Mouse (Mus musculus) gastrocnemius, postnatal 14 days (tissue): ENCODE measurements around the gene Lhx1. TPM values are rescaled to one million over a fixed set of nuclear protein-coding genes. Genes with fewer than 3 reads are reported as not detected.

Experiments
- DNase-seq: peaks from one replicate; pipeline ENCODE4 v3.0.0; 2021; ENCODE audit warnings: mixed read lengths
- intact Hi-C: fragments of 180-260 bp; cut with DNase I; formaldehyde crosslinking; loops from one replicate; pipeline ENCODE4 v1.15.1; 2025; ENCODE audit warnings: low total_unique reads
- total RNA-seq, 2 experiments: library from RNA; stranded (reverse); gene quantifications; 2 replicates each; pipeline ENCODE4 v1.2.3; 2021

The Lhx1 gene
- total RNA-seq, 2 experiments from 2014 or later: not detected

- no peak for DNase-seq
- intact Hi-C loops: no loop called here
These were observed 3.9 kb upstream of the Lhx1 start for GRCm38 (mm10) chr11:84529143-84529755.

GRCm38 (mm10) chr11:84526976-84527860 lies 1.9 kb upstream of the Lhx1 start:
- DNase-seq: no peak
- intact Hi-C loops: no loop called here

DNA sequence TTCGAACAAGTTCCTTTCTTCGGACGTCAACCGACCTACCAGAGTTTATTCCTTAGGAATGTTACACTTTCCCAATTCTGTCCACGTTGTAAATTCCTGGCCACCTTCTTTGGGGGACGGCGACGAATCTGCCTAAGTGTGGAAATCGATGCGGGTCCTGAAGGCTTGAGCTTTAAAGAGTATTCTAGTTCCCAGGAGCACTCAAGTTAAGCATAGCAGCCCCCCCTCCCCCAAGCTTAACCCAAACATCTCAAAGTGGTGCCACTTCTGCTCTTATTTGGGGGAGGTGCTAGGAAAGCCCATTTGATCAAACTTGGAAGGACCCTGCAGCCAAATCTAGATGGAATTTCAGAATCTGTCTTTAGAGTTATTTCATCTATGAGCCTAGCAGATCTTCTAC lies 1.1 kb upstream of the Lhx1 start:
- no peak for DNase-seq
- intact Hi-C loops: no loop called here

- intact Hi-C loops: no loop called here
- no peak for DNase-seq
These were observed 644 bp downstream of the Lhx1 start for GRCm38 (mm10) chr11:84524511-84525270.

- intact Hi-C loops: no loop called here
- DNase-seq: no peak
These were observed 1.4 kb downstream of the Lhx1 start for GRCm38 (mm10) chr11:84523841-84524510.

DNA sequence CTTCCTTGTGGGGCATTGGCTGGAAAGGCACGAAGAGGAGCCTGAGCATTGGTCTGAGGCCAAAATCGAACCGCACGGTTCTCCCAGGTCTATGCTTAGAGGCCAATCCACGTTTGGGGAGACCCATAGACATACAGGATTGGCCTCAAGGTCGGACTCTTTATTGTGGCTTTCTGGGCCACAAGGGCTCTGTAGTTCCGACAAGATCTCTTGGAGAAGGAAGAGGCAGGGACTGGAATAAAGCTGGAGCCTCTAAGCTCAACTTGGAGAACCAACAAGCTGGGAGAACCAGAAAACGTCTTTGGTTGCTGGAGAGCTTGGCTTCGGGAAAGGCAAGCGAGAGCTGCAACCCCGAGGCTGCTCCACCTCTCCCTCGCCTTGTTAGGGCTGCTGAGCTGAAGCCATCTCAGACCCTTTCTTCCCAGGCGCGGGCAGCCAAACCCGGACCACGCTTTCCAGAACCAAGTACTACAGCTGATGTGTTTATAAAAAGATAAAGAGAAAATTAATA lies 2.0 kb downstream of the Lhx1 start:
- DNase-seq: no peak
- intact Hi-C loops: no loop called here

DNA sequence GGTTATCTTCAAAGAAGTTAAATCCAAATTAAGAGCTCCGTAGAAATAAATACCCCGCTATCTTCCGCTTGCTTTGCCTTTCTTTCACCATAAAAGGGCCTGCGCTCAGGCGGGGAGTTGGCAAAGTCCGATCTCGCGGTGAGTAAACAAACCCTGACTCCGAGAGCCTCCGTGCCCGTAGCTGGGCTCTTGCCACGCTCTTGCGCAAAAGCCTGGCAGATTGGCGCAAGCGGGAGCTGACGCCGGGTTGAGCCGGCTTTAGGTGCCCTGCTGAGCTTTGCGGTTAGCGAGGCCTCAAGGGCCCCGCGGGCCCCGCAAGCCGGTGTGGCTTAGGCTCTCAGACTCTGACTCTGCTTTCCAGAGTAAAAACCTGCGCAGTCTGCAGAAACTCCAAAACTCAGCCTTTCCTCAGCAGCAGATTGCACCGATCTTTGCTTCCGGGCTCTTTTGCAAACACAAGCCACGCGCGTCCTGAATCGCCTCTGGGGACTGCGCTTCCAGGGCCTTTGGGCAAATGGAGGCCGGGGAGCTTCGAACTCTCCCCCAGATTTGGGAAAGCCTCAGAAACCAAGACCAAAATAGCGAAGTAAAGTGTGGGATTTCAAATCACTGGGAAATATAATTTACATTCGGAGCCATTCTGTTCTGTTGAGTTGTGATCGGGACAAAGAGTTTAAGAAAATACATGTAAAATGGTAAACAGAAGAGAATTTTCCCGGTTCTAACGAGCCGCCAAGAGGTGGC lies 2.6 kb downstream of the Lhx1 start:
- DNase-seq: peak; percentile 63
- intact Hi-C loops: no loop called here

GRCm38 (mm10) chr11:84521751-84522299 lies 3.5 kb downstream of the Lhx1 start:
- intact Hi-C loops: no loop called here
- DNase-seq: no peak

GRCm38 (mm10) chr11:84521071-84521390 lies 4.3 kb downstream of the Lhx1 start:
- no peak for DNase-seq
- intact Hi-C loops: no loop called here

DNA sequence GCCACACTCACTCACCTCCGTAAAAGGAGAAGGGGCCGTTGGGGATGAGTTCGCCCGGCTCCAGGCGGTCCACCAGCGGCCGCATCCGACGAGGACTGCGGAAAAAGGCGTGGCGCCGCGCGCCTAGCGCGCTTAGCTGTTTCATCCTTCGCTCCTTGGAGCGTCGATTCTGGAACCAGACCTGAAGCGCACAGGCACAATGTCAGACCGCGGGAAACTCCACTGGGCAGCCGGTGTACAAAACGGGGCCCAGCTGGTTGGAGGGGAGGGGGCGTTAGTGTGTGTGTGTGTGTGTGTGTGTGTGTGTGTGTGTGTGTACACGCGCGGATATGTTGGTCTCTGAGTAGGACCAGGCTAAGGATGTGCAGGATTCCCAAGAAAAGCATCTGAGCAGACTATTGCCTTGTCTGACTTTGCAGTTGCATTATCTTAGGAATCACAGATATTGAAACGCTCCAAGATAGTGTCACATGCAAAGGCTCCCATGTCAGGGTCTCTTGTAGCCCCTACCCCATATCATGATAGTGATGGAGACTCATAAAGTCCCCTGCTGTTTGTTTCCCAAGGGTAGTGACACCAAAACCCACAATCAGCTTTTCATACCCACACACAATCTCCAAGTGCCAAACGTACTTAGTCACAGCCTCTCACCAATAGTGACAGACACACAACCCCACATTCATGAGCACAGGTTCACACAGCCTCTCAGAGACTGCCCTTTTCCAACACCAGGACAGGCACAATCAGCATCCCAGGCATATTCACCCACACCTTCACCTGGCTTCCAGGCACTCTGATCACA lies 4.9 kb downstream of the Lhx1 start:
- no peak for DNase-seq
- intact Hi-C loops: no loop called here

DNA sequence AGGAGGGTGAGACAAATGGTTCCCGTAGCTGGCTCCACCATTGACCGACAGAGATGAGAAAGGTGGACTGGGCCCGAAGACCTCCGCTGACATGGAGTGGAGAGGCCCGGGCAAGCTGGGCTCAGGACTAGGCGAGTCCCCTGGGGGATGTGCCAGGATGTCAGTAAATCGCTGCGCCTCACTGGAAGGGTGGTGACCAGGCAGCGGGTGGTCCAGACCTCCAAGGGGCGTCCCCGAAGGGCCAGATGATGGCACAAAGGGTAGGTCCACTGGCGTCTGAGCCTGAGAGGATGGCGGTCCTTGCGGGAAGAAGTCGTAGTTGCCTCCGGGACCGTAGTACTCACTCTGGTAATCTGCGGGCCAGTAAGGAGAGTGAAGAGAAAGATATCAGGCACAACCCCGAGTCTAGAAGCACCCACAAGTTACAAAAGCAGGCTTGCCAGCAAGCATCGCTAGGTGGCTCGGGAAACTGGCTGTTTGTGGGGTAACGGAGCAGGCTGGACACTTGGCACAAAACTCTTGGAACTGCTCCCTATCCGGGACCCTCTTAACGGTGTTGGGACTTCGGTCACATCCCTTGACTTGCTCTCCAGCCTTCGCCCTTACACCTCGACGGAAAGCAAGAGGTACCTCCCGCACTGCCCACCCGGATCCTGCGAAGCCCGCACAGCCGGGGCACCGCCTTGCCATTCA lies 5.6 kb downstream of the Lhx1 start:
- intact Hi-C loops: no loop called here
- DNase-seq: no peak

GRCm38 (mm10) chr11:84519036-84519435 lies 6.3 kb downstream of the Lhx1 start:
- no peak for DNase-seq
- intact Hi-C loops: no loop called here

DNA sequence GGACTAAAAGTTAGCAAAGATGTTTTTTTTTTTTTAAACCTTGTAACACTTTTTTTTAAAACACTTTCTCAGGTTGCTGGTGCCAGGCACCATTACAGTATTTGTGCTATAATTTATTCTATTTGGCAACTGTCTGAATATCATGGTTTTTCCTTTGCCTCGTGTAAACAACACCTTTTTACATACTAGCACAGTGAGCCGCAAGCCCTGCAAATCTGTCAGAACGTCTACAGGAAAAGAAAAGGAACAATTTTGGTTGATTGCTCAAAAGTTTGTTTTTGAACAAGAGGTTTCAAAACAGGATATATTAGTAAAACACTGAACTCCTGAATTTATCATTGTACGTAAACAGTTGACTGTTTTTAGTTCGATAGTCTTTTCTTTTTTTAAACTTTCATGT lies 7.1 kb downstream of the Lhx1 start:
- DNase-seq: no peak
- intact Hi-C loops: no loop called here

- no peak for DNase-seq
- intact Hi-C loops: no loop called here
These were observed 7.9 kb downstream of the Lhx1 start for GRCm38 (mm10) chr11:84517431-84517830.

GRCm38 (mm10) chr11:84516501-84517240 lies 8.7 kb downstream of the Lhx1 start:
- intact Hi-C loops: no loop called here
- DNase-seq: no peak

DNA sequence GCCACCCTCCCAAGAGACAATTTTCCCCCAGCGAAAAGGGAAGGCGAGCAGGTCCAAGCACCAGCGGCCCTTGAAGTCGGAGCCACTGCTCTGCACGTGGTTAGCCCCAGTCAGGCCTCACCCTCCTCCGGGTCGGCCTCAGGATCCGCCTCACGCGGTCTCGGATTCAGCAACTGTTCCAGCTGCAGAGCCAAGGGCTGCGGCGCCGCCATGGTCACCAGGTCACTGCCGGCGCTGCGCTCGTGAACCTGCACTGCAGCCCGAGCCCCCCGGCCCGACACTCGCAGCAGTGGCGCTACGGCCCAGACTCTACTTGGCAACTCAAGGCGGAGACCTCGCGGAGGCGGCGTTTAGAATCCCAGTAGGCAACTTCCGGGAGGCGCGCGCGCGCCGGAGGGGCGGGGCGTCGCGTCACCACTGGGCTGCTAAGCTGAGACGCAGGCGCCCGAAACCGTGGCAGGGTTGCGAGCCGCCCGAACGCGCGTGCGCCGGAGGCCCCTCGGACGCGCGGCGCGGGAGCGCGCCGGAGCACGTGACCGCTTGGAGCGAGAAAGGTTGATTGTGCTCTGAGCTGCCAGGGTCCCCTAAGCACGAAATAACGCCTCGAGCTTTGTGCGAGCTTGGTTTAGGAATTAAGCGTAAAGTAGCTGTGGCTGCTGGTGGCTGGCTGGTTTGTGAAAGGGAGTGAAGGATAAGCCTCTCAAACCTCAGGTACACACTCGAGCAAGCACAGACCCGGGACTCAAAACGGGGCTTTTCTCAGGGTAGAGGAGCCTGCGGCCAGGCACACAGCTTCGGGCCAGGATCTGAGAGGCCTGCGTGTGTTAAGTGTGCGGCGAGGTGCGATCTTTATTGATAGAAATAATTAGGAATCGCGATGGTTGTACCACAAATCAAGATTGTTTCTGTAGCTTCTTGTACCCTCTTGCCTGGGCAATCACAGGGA lies 11.9 kb downstream of the Lhx1 start, which contains the start of gene Aatf:
Gene Aatf (minus strand): TSS at position 352 of the 946 bp plus-strand sequence.
- intact Hi-C loops: no loop called here

More for the DNA sequence above, 11.9 kb downstream of the Lhx1 start, which contains the start of gene Aatf:
- peak; percentile 96 for DNase-seq
